Mouse (Mus musculus) monocyte, adult 5-6 weeks (primary cell): ENCODE results near the gene Tex48. TPM values are rescaled to one million over a fixed set of nuclear protein-coding genes. Genes with fewer than 3 reads are reported as not detected.

ENCODE experiments used
- ATAC-seq: fragments of 153-309, 156-312 bp; replicated peaks from 2 replicates; pipeline ENCODE4 v1.8.0; 2017; ENCODE audit warnings: mild to moderate bottlenecking; ENCODE audit not compliant: low TSS enrichment, insufficient number of reproducible peaks, severe bottlenecking, poor library complexity, low FRiP score
- total RNA-seq: library from RNA; stranded (forward); fragments of 200-1000, 200-491, 200-594 nt; gene quantifications from 3 replicates; pipeline ENCODE4 v1.2.3, GENCODE M21; 2017

Tex48 gene
- total RNA-seq, 1 experiment from 2014 or later: not detected

DNA sequence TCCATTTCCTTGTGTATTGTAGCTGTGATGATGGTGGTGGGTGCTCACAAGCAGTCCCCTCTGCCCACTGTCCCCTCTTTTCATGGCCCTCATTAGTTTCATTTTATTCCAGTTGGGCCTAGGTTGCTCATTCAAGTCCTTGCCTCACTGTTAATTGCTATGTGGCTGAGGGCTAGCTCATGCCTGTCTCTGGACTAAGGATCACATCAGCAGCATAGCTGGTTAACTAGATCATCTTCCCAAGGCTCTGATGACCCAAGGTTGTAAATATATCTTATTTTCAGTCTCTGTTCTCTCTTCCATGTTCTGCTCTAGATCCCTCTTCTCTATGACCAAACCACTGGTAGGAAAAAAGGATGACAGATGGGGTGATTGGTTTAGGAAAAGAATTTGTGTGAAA is 21.0 kb downstream of the Tex48 start:
- no peak for ATAC-seq

DNA sequence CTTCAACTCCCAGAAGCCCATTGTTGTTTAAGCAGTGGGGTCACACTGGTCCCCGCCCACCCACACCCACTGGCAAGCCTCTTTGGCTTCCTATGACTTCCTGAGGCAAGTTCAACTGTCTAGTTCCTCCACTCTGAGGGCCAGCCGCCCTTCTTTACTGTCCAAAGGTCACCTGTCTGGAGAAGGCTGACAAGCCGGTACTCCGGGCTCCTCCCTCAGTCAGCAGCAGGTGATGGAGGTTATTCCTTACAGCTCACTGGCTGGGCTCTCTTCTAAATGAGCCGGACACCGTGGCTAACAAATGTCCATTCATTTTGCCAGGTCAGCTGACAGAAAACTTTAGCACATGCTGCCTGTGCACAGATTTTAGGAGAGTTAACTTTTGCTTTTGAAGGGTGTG is 21.4 kb downstream of the Tex48 start:
- ATAC-seq: no peak

DNA sequence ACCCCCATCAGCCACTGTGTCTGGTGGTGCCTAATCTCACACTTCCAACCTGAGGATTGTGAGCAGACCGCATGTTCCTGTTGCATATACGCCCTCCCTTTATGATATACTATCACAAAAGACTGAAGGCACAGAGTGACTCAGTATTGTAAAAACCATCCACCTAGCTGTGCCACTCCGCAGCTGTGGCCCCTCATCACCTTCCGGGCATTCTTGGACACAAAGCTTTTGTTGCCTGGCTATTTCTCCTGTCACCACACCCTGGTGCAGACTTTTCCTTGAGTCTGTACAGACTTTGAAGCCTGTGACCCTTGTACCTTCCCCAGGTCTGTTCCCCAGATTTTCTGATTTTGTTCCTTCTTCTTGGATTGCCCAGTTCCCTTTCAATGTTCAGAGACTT is 26.2 kb downstream of the Tex48 start:
- ATAC-seq: no peak

DNA sequence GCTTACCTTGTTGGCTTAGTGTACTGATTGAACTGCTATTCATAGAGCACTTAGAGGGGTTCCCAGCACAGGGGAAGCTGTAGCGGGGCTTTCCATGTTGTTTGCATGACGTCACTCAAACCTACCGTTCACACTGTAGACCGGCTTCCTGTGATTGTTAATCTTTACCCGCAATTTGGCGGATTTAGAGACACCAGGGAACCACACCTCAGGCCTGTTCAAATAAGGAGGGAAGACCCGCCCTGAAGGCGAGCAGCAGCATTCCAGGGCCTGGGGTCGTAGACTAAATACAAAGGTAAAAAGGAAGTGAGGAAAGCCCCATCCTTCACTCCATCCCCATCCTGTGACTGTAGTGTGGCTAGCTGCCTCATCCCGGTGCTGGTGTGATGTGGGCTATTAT is 27.0 kb downstream of the Tex48 start:
- no peak for ATAC-seq

DNA sequence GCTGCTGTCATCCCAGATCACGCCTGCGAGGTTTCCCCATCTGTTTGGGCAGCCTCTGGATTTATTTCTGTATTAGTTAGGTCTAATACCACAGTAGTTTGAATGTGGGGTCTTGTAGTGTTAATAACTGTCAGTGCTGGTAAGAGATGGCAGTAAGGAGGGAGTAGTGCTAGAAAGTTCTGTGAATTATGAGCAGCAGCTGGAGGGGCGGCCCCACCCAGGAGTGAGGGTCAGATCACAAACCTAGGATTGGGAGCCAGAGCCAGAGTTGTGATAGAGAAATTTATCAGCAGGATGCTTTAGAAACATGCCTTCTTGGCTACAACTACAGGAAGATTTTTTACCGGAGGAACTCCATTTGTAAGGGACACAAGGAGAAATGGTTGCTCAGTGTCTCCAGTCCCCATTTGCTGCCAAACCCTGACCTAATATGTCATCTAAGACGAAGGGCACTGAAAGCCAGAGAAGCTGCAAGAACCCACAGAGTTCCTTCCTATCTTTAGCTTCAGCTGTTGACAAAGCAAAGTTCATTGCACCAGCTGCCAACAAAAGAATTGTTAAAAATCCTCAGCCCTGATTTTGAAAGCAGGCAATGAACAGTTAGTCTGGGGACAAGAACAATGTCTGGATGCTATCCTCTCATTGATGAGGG is 27.6 kb downstream of the Tex48 start:
- no peak for ATAC-seq

DNA sequence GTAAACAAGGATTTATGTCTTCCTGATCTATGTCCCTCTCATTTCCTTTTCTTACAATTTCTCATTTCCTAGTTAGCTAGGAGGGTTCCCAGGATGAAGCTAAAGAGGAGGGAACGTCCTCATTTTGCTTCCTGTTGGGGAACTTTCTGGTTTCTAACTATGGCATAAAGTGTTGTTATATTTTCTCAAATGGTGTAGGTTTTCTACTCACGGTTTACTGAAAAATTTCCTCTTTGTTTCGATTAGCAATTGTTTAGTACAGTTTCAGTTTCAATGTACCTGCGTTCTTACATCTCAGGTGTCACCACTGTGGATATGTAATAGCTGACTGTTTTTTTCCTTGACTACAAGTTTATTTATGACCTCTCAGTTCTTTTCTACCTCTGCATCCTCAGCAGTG is 31.7 kb downstream of the Tex48 start:
- ATAC-seq: no peak

DNA sequence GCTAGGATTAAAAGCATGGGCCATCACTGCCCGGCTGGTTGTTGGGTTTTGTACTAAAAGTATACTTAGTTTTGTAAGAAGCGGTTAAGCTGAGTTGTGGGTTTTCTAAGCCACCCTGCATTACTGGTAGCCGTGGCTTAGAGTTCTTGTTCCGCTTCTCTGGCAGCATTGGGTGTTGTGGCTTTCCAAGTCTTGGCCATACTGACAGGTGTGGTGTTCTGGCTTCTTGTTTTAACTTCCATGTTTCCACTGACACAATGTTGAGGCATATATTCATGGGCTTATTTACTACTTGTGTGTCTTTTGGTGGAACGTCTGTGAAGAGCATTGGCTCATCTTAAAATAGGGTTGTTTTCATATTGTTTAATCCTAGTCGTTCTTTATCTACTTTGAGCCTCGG is 32.2 kb downstream of the Tex48 start:
- peak; percentile 72 for ATAC-seq

DNA sequence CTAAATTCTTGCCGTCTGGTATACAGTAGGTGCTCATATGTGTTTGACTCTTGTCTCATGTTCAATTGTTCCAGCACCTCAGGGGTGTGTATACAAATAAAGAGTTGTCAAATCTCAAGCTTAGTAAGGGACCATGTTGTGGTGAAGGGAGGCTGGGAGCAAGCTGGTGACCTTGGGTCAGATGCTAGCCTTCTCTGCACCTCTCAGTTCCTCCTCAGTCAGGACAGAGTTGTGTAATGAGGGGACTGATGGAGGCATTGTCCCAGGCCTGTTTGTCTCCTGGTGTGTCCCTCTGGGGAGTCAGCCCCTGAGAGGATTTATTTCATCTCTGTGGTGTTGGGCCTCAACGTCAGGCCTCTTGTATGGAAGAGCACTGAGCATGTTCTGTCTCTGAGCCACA is 36.0 kb downstream of the Tex48 start:
- no peak for ATAC-seq

DNA sequence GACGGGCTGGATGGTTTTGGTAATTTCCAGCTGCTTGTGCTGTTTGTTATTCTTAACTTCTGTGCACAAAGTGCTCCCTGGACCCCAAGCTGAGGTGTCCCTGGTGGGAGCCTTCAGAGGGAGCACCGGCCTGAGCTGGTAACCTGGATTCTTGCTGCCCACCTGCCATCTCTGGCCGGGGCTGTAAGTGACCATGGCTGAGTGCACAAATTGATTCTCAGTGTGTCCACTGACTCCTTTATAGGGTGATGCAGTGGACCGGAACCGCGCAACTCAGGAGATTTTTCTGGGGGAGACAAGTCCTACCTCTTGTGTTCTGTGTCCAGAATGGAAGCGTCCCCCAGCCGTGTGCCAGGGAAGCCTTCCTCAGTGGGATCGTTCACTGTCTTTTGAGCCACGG is 37.0 kb downstream of the Tex48 start:
- ATAC-seq: no peak

DNA sequence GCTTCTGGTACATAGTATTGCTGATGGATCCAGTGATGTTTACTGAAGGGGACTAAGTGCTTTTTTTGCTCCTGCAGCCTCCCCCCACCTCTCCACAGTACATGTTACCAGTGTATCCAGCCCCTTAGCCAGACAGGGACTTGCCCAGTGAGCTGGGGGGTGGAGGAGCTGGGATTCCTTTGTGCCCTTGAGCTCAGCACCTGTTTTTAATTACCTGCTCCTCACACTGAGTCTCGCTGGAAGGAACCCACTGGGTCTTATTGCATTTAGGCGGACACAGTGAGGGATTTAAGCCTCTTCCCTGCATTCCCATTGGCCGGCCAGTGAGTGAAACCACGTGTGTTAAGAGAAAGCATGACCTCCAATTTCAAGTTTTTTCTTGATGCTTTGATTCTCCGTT is 39.6 kb downstream of the Tex48 start:
- no peak for ATAC-seq

DNA sequence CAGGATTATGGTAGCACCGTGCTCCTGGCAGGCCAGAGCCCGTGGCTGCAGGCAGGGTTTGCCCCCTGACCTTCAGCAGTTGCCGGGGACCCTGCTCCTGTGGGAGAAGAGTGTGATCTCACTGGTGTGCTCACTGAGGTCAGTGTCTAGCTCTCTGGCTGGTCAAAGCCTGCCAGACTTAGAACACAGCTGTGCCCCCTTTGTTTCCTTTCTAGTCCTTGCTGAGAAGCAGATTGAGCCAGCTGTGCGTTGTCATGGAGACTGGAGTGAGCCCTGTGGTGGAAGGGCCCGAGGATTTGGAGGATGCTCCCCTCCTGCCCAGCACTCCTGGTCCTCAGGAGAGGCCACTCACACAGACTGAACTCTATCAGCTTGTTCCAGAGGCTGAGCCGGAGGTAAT is 42.1 kb downstream of the Tex48 start:
- no peak for ATAC-seq

DNA sequence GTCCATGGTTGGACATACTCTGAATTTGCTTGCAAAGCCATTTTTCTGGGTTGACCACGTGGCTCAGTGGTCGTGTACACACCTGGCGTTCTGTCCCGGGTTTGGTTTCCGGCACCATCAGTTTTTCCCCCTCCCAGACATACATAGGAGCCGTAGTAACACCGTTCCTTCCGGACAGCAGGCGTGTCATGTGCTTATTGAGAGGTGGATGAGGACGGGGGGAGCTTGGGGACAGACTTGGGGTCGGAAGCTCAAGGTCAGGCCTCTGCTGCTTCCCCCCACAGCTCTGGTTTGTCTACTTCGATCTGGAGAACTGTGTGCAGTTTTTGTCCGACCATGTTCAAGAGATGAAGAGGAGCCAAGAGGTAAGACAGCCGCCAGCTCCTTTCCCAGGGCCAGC is 42.6 kb downstream of the Tex48 start:
- no peak for ATAC-seq

DNA sequence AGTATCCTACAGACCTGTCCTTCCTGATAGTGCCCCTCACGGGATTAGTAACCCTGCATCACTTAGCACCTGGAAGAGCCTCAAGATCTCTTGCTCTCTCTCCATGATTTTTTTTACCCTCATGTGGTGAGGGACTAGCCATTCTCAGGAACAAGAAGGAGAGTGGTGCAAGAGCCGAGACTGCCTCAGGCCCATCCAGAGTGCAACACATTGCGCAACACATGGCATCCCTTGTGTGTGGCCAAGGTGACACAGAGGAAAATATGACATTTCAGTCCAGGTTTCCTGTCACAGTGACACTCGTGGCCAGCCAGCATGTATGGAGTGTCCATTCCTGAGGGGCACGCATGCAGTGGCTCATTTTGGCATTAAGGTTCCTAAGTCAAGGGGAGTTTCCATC is 49.6 kb downstream of the Tex48 start:
- ATAC-seq: no peak

DNA sequence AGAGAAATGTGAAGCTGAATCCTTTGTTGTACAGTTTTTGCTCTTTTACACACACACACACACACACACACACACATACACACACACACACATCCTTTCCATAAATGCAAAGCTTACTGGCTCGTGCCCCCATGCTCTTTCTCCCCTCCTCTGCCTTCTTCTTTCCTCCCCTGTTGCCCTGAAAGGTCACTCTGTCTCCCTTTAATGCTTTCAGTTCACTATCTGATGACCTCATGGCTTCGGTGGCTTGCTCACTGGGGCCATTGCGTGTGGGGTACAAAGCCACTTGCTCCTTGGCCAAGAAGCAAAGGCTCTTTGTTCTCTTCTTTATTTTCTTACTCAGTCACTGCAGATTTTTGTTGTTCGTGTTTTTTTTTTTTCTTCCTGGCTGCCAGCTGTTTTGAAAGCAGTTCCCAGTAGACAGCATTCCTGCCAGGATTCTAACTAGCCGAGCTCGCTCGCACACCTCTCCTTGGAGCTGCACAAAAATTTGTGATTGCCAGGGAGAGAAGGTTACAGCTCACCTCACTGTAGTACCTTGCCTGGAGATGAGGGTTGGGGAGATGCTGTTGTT is 51.9 kb downstream of the Tex48 start:
- ATAC-seq: no peak

DNA sequence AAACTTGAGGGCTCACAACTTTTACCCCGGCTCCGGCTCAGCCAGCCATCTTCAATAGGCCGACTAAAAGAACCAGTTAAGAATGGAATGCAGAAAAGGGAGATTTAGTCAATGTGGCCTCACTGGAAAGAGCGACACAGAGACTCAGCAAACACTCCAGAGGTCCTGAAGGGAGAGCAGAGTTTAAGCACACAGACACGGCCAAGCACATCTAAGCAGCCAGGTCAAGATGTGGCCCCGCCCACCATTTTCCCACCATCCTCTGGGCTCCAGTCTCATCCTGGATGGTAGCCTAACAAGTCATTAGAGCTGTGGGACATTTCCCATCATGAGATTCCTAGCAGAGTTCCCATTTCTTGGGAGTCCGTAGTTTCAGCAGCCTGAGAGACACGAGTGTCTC is 52.9 kb downstream of the Tex48 start:
- no peak for ATAC-seq

DNA sequence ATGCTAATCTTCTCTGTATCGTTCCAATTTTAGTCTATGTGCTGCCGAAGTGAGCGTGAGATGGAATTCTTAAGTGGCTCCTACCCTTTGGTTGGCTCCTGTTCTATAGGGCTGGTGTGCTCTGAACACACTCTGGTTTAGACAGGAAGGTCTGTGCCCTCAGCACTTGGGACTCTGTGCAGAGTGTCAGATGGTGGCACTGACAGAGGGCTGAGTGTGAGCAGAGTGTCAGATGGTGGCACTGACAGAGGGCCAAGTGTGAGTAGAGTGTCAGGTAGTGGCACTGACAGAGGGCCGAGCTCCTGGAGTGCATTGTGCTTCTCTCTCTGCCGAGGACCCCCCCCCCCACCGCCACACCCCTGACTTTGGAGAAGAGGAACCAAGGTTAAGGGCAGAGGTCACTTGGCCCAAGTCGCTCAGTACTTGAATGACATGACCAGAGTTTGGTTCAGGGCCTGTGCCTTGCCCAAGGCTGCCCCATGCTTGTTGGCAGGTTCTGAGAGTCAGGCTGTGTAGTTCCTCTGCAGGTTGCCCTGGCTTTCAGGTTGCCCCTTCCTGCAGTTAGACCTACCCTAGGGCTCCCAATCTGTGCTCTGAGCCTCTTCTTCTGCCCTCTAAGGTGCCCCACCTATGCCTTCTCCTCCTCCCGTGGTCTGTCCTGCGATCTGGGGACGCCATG is 54.4 kb downstream of the Tex48 start:
- ATAC-seq: no peak

DNA sequence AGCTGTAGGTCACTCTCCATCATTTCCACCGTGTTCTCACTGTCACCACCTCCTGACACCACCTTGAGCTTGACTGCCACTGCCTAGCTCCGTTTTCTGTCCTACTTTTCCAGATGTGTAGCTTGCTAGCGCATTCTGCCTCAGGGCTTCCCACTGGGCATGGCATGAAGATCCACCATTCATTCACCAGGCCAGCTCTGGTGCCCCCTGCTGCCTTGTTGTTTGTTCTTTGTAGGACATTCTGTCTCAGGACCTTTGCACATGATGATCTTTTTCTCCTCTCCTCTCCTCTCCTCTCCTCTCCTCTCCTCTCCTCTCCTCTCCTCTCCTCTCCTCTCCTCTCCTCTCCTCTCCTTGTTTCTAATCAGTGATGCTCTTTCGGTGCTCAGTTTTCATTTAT is 59.5 kb downstream of the Tex48 start:
- no peak for ATAC-seq

DNA sequence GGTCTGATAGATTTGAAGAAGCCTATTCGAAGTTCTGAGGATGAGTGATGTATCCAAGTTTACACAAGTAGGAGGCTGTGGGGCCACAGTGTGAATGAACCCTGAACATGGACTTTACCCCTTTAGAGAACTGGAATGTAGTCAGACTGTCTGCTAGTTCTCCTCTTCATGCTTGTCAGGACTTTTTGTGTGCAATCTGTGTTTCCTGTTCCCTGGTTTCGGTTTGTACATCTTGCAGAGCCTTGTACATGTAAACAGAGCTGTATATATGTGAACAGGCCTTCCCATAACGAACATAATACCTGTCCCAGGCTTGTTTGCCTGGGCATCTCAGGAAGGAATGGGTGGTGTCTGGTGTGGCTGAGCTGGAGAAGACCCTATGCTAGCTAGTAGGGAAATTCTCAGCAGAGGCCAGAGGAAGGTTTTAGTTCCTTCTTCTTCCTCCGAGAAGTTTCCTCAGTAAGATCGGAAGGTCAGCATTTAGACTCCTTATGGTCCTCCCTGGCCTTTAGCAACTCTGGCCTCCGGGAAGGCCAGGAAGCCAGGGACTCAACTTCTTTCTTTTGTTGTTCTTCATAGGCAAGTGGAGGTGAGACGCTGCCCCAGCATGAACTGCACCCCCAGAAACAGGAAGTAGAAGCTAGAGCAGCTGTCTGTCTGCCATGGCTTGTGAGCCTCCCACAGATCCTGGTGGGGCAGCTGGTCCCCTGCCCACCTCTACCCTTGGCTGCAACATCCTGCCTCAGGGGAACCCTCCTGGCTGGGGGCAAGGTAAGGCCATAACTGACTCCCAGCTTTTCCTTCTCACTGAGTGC is 60.2 kb downstream of the Tex48 start:
- ATAC-seq: peak; percentile 57

DNA sequence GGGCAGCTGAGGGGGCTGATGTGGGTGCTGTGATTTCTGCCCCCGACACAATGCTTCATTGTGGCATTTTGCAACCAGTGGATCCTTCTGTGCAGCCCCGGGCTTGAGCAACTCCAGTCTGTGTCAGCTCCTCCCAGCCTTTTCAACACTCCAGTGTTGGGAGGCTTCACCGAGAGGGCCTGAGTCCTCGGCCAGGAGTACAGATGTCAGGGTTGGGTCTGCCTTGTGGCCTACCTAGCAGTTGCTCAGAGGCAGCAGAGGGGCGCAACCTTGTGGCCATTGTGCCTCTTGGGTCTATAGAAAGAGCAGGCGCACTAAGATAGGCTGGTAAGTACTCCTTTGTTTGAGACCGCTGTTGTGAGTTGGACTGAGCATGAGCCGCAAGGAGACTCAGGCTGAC is 62.1 kb downstream of the Tex48 start:
- ATAC-seq: no peak
